Mouse (Mus musculus): ENCODE results near the gene Ssmem1. TPM values are rescaled to one million over a fixed set of nuclear protein-coding genes. Genes with fewer than 3 reads are reported as not detected.

The Ssmem1 gene
- total and polyA plus RNA-seq, 2 experiments from 2014 or later, result 0.26 to 0.39 TPM

GRCm38 (mm10) chr6:30482908-30483307, 26.7 kb upstream of the Ssmem1 start:
- no peak overlapping the region for H3K27ac ChIP-seq
- DNase-seq (ENCODE audit: low spot score) (no peak), ATAC-seq (no peak)
- no peak overlapping the region for H3K9ac ChIP-seq (replicated peaks; ENCODE audit: low read length)
- no peaks in the 10 kb centered on the region for H3K9me3 ChIP-seq (ENCODE audit: low read length)
- H3K36me3 ChIP-seq (ENCODE audit: insufficient read depth, low read length), result peaks cover 14% of the 10 kb centered on the region
- no peaks in the 10 kb centered on the region for H3K27me3 ChIP-seq (ENCODE audit: insufficient read depth, low read length)
- no peak overlapping the region for H3K4me3 ChIP-seq (ENCODE audit: low read length)
- H3K4me2 ChIP-seq (ENCODE audit: low read depth, low read length), result no peak overlapping the region
- WGBS, result 76% methylated on average over 2 of the region's 2 CpGs
- TF ChIP-seq CTCF (IDR thresholded peaks at IDR 0.05; ENCODE audit: low read depth), result no peak
- no peaks in the 10 kb centered on the region for H3K4me1 ChIP-seq (ENCODE audit: insufficient read depth, low read length)

- no peak overlapping the region for H3K4me3 ChIP-seq (ENCODE audit: low read length)
- peaks cover 19% of the 10 kb centered on the region for H3K36me3 ChIP-seq (ENCODE audit: insufficient read depth, low read length)
- DNase-seq (ENCODE audit: low spot score) (no peak), ATAC-seq (no peak)
- H3K4me2 ChIP-seq (ENCODE audit: low read depth, low read length), result no peak overlapping the region
- H3K9me3 ChIP-seq (ENCODE audit: low read length), result no peaks in the 10 kb centered on the region
- TF ChIP-seq CTCF (IDR thresholded peaks at IDR 0.05; ENCODE audit: low read depth), result no peak
- 95% methylated on average over 6 of the region's 6 CpGs for WGBS
- H3K4me1 ChIP-seq (ENCODE audit: insufficient read depth, low read length), result no peaks in the 10 kb centered on the region
- no peak overlapping the region for H3K9ac ChIP-seq (replicated peaks; ENCODE audit: low read length)
- H3K27ac ChIP-seq, result no peak overlapping the region
- no peaks in the 10 kb centered on the region for H3K27me3 ChIP-seq (ENCODE audit: insufficient read depth, low read length)
These were observed 23.1 kb upstream of the Ssmem1 start for GRCm38 (mm10) chr6:30486504-30486903.

- no peaks in the 10 kb centered on the region for H3K9me3 ChIP-seq (ENCODE audit: low read length)
- peaks cover 12% of the 10 kb centered on the region; the same call in 1 of the 2 replicates for H3K36me3 ChIP-seq (ENCODE audit: insufficient read depth, low read length)
- no peaks in the 10 kb centered on the region for H3K27me3 ChIP-seq (ENCODE audit: insufficient read depth, low read length)
- 90% methylated on average over 3 of the region's 3 CpGs for WGBS
- ATAC-seq, result no peak
- H3K4me3 ChIP-seq (ENCODE audit: low read length), result no peak overlapping the region
- DNase-seq (ENCODE audit: low spot score), result no peak
- no peak overlapping the region for H3K27ac ChIP-seq
- no peak overlapping the region for H3K4me2 ChIP-seq (ENCODE audit: low read depth, low read length)
- no peak overlapping the region for H3K9ac ChIP-seq (replicated peaks; ENCODE audit: low read length)
- H3K4me1 ChIP-seq (ENCODE audit: insufficient read depth, low read length), result no peaks in the 10 kb centered on the region
- no peak for TF ChIP-seq CTCF (IDR thresholded peaks at IDR 0.05; ENCODE audit: low read depth)
These were observed 10.6 kb upstream of the Ssmem1 start for GRCm38 (mm10) chr6:30499049-30499448.

- H3K27me3 ChIP-seq (ENCODE audit: insufficient read depth, low read length), result no peaks in the 10 kb centered on the region
- H3K36me3 ChIP-seq (ENCODE audit: insufficient read depth, low read length), result 0 out of 2 replicates have a peak, but pooled peaks cover 7% of the 10 kb centered on the region
- WGBS, result 7% methylated on average over 2 of the region's 2 CpGs
- no peak for TF ChIP-seq CTCF (IDR thresholded peaks at IDR 0.05; ENCODE audit: low read depth)
- peak overlapping the region; percentile 95 for H3K27ac ChIP-seq
- peaks cover 7% of the 10 kb centered on the region; the same call in 1 of the 2 replicates for H3K4me1 ChIP-seq (ENCODE audit: insufficient read depth, low read length)
- DNase-seq (ENCODE audit: low spot score), result no peak
- H3K4me2 ChIP-seq (ENCODE audit: low read depth, low read length), result peak overlapping the region; percentile 93
- no peak for ATAC-seq
- no peaks in the 10 kb centered on the region for H3K9me3 ChIP-seq (ENCODE audit: low read length)
- H3K4me3 ChIP-seq (ENCODE audit: low read length), result peak overlapping the region; percentile 64
- H3K9ac ChIP-seq (replicated peaks; ENCODE audit: low read length), result peak overlapping the region; percentile 75
These were observed 825 bp upstream of the Ssmem1 start for GRCm38 (mm10) chr6:30508824-30509223.

- no peak for ATAC-seq
- peak overlapping the region; percentile 75; the same call in 1 of the 2 replicates for H3K9ac ChIP-seq (replicated peaks; ENCODE audit: low read length)
- peaks cover 7% of the 10 kb centered on the region; the same call in 1 of the 2 replicates for H3K4me1 ChIP-seq (ENCODE audit: insufficient read depth, low read length)
- H3K27me3 ChIP-seq (ENCODE audit: insufficient read depth, low read length), result no peaks in the 10 kb centered on the region
- no peak overlapping the region for H3K4me3 ChIP-seq (ENCODE audit: low read length)
- no peak for TF ChIP-seq CTCF (IDR thresholded peaks at IDR 0.05; ENCODE audit: low read depth)
- peak overlapping the region; percentile 93 for H3K4me2 ChIP-seq (ENCODE audit: low read depth, low read length)
- peak overlapping the region; percentile 95 for H3K27ac ChIP-seq
- DNase-seq (ENCODE audit: low spot score), result peak; percentile 1
- H3K36me3 ChIP-seq (ENCODE audit: insufficient read depth, low read length), result 0 out of 2 replicates have a peak, but pooled peaks cover 5% of the 10 kb centered on the region
- no peaks in the 10 kb centered on the region for H3K9me3 ChIP-seq (ENCODE audit: low read length)
- whole genome bisulfite sequencing, result 65% methylated on average over 5 of the region's 5 CpGs
These were observed 642 bp downstream of the Ssmem1 start for GRCm38 (mm10) chr6:30510291-30510690.

GRCm38 (mm10) chr6:30514242-30514641, 4.6 kb downstream of the Ssmem1 start:
- no peak for TF ChIP-seq CTCF (IDR thresholded peaks at IDR 0.05; ENCODE audit: low read depth)
- no peaks in the 10 kb centered on the region for H3K27me3 ChIP-seq (ENCODE audit: insufficient read depth, low read length)
- DNase-seq (ENCODE audit: low spot score), result no peak
- H3K9ac ChIP-seq (replicated peaks; ENCODE audit: low read length), result no peak overlapping the region
- H3K9me3 ChIP-seq (ENCODE audit: low read length), result no peaks in the 10 kb centered on the region
- H3K4me1 ChIP-seq (ENCODE audit: insufficient read depth, low read length), result peaks cover 7% of the 10 kb centered on the region; the same call in 1 of the 2 replicates
- no peak overlapping the region for H3K27ac ChIP-seq
- H3K4me2 ChIP-seq (ENCODE audit: low read depth, low read length), result no peak overlapping the region
- no peaks in the 10 kb centered on the region for H3K36me3 ChIP-seq (ENCODE audit: insufficient read depth, low read length)
- H3K4me3 ChIP-seq (ENCODE audit: low read length), result no peak overlapping the region
- 38% methylated on average over 9 of the region's 9 CpGs for WGBS
- no peak for ATAC-seq

GRCm38 (mm10) chr6:30520400-30520799, 10.8 kb downstream of the Ssmem1 start:
- Histone ChIP-seq H3K9me3 (ENCODE audit: low read length) (no peaks in the 10 kb centered on the region), H3K27ac (no peak overlapping the region), H3K4me1 (ENCODE audit: insufficient read depth, low read length) (no peaks in the 10 kb centered on the region), H3K4me2 (ENCODE audit: low read depth, low read length) (no peak overlapping the region), H3K27me3 (ENCODE audit: insufficient read depth, low read length) (no peaks in the 10 kb centered on the region), H3K9ac (replicated peaks; ENCODE audit: low read length) (no peak overlapping the region), H3K36me3 (ENCODE audit: insufficient read depth, low read length) (no peaks in the 10 kb centered on the region), H3K4me3 (ENCODE audit: low read length) (no peak overlapping the region)
- ATAC-seq, result no peak
- DNase-seq (ENCODE audit: low spot score), result no peak
- TF ChIP-seq CTCF (IDR thresholded peaks at IDR 0.05; ENCODE audit: low read depth), result 0 out of 2 replicates have a peak, but pooled peaks have one; percentile 29
- WGBS, result 64% methylated on average over 11 of the region's 11 CpGs
